Mouse (Mus musculus) CH12.LX (cell line): Measurements from ENCODE around the gene Slc22a17.

Experiments
- CHD1 ChIP-seq: IDR thresholded peaks from 2 replicates; pipeline ENCODE4 v1.6.1; 2012; ENCODE audit warnings: low read depth, low read length, improper control_type of control experiment, inconsistent platforms
- CTCF ChIP-seq, 2 experiments: IDR thresholded peaks in 1 of 2; conservative IDR thresholded peaks in 1 of 2; 2 replicates each; pipeline ENCODE4 v1.5.1; 2011 to 2012; ENCODE audit warnings: low read depth in 2 of 2, low read length in 2 of 2, improper control_type of control experiment in 1 of 2, inconsistent platforms in 1 of 2, mild to moderate bottlenecking in 1 of 2, moderate library complexity in 1 of 2
- GABPA ChIP-seq: IDR thresholded peaks from 2 replicates; pipeline ENCODE4 v1.6.1; 2012; ENCODE audit warnings: low read depth, low read length, improper control_type of control experiment, inconsistent platforms; ENCODE audit not compliant: insufficient replicate concordance
- KAT2A ChIP-seq: IDR thresholded peaks from 2 replicates; pipeline ENCODE4 v1.6.1; 2012; ENCODE audit warnings: low read length, improper control_type of control experiment, inconsistent platforms; ENCODE audit not compliant: insufficient replicate concordance
- MAFK ChIP-seq: IDR thresholded peaks from 2 replicates; pipeline ENCODE4 v1.6.1; 2011; ENCODE audit warnings: low read length, improper control_type of control experiment; ENCODE audit not compliant: insufficient replicate concordance
- POLR2A ChIP-seq: IDR thresholded peaks from 2 replicates; pipeline ENCODE4 v1.6.1; 2011; ENCODE audit warnings: low read depth, mild to moderate bottlenecking, improper control_type of control experiment, low read length
- POLR2AphosphoS2 ChIP-seq: IDR thresholded peaks from 2 replicates; pipeline ENCODE4 v1.6.1; 2011; ENCODE audit warnings: low read depth, low read length, improper control_type of control experiment
- TCF12 ChIP-seq: IDR thresholded peaks from 2 replicates; pipeline ENCODE4 v1.6.1; 2014; ENCODE audit warnings: low read depth, mild to moderate bottlenecking, inconsistent platforms, low read length, improper control_type of control experiment
- ZMIZ1 ChIP-seq: IDR thresholded peaks from 2 replicates; pipeline ENCODE4 v1.6.1; 2012; ENCODE audit warnings: low read depth, mild to moderate bottlenecking, inconsistent platforms, low read length, improper control_type of control experiment

GRCm38 (mm10) chr14:54962714-54963113 lies 49.8 kb upstream of the Slc22a17 start:
- TF ChIP-seq POLR2AphosphoS2 (no peak), POLR2A (no peak), ZMIZ1 (no peak), CTCF (conservative IDR thresholded peaks at IDR 0.05 in 1 of 2, IDR thresholded peaks at IDR 0.05 in 1 of 2; ENCODE audit: low read depth in 2 of 2, low read length in 2 of 2) (no peak), CHD1 (no peak), GABPA (no peak), MAFK (no peak), KAT2A (no peak), TCF12 (no peak)
